Comparison of ENCODE assay signal across 16 mouse cellular contexts in genomic region chr11:90521040-90521439, GRCm38 (mm10).
A peak's percentile ranks its signal among the peaks of the same experiment; 100 is the strongest.
DNase-seq lines count a peak whose midpoint lies in the region; ATAC-seq and TF ChIP-seq lines count a peak whose summit lies in the region.
"Had no signal": no experiment of that assay in that cellular context is flagged by ENCODE, and none has a peak within 500 bp of the region (broad histone marks: within the 10 kb centered on the region; RNA-seq: fewer than 3 reads in every experiment).

No protein-coding gene starts in this region.

- TF ChIP-seq CTCF in hindbrain, postnatal 0 days (IDR thresholded peaks at IDR 0.05; ENCODE audit: low read depth), result no peak
- no peak for TF ChIP-seq CTCF in midbrain, postnatal 0 days (IDR thresholded peaks at IDR 0.05)

- WGBS in neural tube, embryonic 11.5 days, result 68% methylated on average over 8 of the region's 8 CpGs
- WGBS in neural tube, embryonic 15.5 days, result 43% methylated on average over 8 of the region's 8 CpGs
- 36% methylated on average over 8 of the region's 8 CpGs for WGBS in hindbrain, postnatal 0 days
- WGBS in midbrain, postnatal 0 days, result 42% methylated on average over 8 of the region's 8 CpGs

- no peaks in the 10 kb centered on the region for H3K4me1 ChIP-seq in neural tube, embryonic 11.5 days (ENCODE audit: control insufficient read depth, insufficient read depth, low read length)
- 0 out of 2 replicates have a peak, but pooled peaks cover 7% of the 10 kb centered on the region for H3K4me1 ChIP-seq in neural tube, embryonic 15.5 days
- no peaks in the 10 kb centered on the region for H3K4me1 ChIP-seq in hindbrain, postnatal 0 days (ENCODE audit: insufficient read depth, low read length)
- peaks cover 6% of the 10 kb centered on the region; the same call in 1 of the 2 replicates for H3K4me1 ChIP-seq in midbrain, postnatal 0 days (ENCODE audit: insufficient read depth, low read length)
- H3K4me1 ChIP-seq: embryonic facial prominence, embryonic 12.5 days; intestine, embryonic 15.5 days had no signal

- no peak overlapping the region for H3K4me3 ChIP-seq in neural tube, embryonic 11.5 days (ENCODE audit: low read depth, low read length)
- H3K4me3 ChIP-seq in neural tube, embryonic 15.5 days (replicated peaks), result no peak overlapping the region
- H3K4me3 ChIP-seq in hindbrain, postnatal 0 days (ENCODE audit: low read length), result no peak overlapping the region
- H3K4me3 ChIP-seq in midbrain, postnatal 0 days (ENCODE audit: low read depth, low read length), result no peak overlapping the region
- H3K4me3 ChIP-seq: embryonic facial prominence, embryonic 12.5 days; heart, embryonic 15.5 days; intestine, embryonic 15.5 days; liver, embryonic 13.5 days had no signal

- H3K27ac ChIP-seq in neural tube, embryonic 11.5 days (ENCODE audit: low read depth, low read length), result no peak overlapping the region
- no peak overlapping the region for H3K27ac ChIP-seq in neural tube, embryonic 15.5 days (replicated peaks)
- H3K27ac ChIP-seq in hindbrain, postnatal 0 days, result no peak overlapping the region
- H3K27ac ChIP-seq in midbrain, postnatal 0 days (ENCODE audit: low read depth, low read length), result no peak overlapping the region
- H3K27ac ChIP-seq: embryonic facial prominence, embryonic 12.5 days; heart, embryonic 15.5 days; intestine, embryonic 15.5 days; liver, embryonic 13.5 days had no signal

- H3K9ac ChIP-seq in neural tube, embryonic 11.5 days (ENCODE audit: low read length), result no peak overlapping the region
- H3K9ac ChIP-seq in neural tube, embryonic 15.5 days (replicated peaks), result no peak overlapping the region
- H3K9ac ChIP-seq in hindbrain, postnatal 0 days (replicated peaks; ENCODE audit: low read length), result no peak overlapping the region
- H3K9ac ChIP-seq in midbrain, postnatal 0 days (replicated peaks; ENCODE audit: low read length, poor library complexity, severe bottlenecking), result no peak overlapping the region
- H3K9ac ChIP-seq: embryonic facial prominence, embryonic 12.5 days; heart, embryonic 15.5 days; intestine, embryonic 15.5 days; liver, embryonic 13.5 days had no signal

- peak; percentile 36 to 56 for DNase-seq in frontal cortex, postnatal 36 days (ENCODE audit: low spot score in 2 of 2)
- no peak for DNase-seq in frontal cortex, postnatal 25 days (ENCODE audit: low spot score in 2 of 2)
- DNase-seq in neural tube, embryonic 11.5 days (ENCODE audit: low spot score), result peak; percentile 22
- DNase-seq in hindbrain, postnatal 0 days (ENCODE audit: low spot score), result peak; percentile 46
- DNase-seq in midbrain, postnatal 0 days (ENCODE audit: low spot score), result peak; percentile 20
- DNase-seq in adrenal gland, postnatal 4 days (ENCODE audit: low spot score in 2 of 2), result no peak
- no peak for DNase-seq in kidney, adult 8-10 months
- DNase-seq: cerebellum, adult 9-11 months; kidney, postnatal 36 days; liver, embryonic 13.5 days; lung, postnatal 10 days had no signal

- no peak overlapping the region for H3K4me2 ChIP-seq in neural tube, embryonic 11.5 days (ENCODE audit: low read depth)
- H3K4me2 ChIP-seq in neural tube, embryonic 15.5 days, result no peak overlapping the region
- no peak overlapping the region for H3K4me2 ChIP-seq in hindbrain, postnatal 0 days (ENCODE audit: low read depth, low read length)
- no peak overlapping the region for H3K4me2 ChIP-seq in midbrain, postnatal 0 days (ENCODE audit: low read depth, low read length, poor library complexity, severe bottlenecking)
- H3K4me2 ChIP-seq: embryonic facial prominence, embryonic 12.5 days; heart, embryonic 15.5 days; intestine, embryonic 15.5 days; liver, embryonic 13.5 days had no signal

- H3K9me3 ChIP-seq in neural tube, embryonic 11.5 days (ENCODE audit: control insufficient read depth, low read length), result no peaks in the 10 kb centered on the region
- H3K9me3 ChIP-seq in neural tube, embryonic 15.5 days (replicated peaks), result no peaks in the 10 kb centered on the region
- no peaks in the 10 kb centered on the region for H3K9me3 ChIP-seq in hindbrain, postnatal 0 days (ENCODE audit: low read length)
- no peaks in the 10 kb centered on the region for H3K9me3 ChIP-seq in midbrain, postnatal 0 days (ENCODE audit: low read length)
- H3K9me3 ChIP-seq: embryonic facial prominence, embryonic 12.5 days; heart, embryonic 15.5 days; intestine, embryonic 15.5 days; liver, embryonic 13.5 days had no signal

- no peaks in the 10 kb centered on the region for H3K36me3 ChIP-seq in neural tube, embryonic 11.5 days (ENCODE audit: control insufficient read depth, insufficient read depth, low read length)
- no peaks in the 10 kb centered on the region; the same call in 1 of the 2 replicates for H3K36me3 ChIP-seq in neural tube, embryonic 15.5 days
- no peaks in the 10 kb centered on the region for H3K36me3 ChIP-seq in hindbrain, postnatal 0 days (ENCODE audit: insufficient read depth, low read length)
- no peaks in the 10 kb centered on the region for H3K36me3 ChIP-seq in midbrain, postnatal 0 days (ENCODE audit: insufficient read depth, low read length)
- H3K36me3 ChIP-seq: heart, embryonic 15.5 days; intestine, embryonic 15.5 days had no signal

- no peaks in the 10 kb centered on the region for H3K27me3 ChIP-seq in neural tube, embryonic 11.5 days (ENCODE audit: control insufficient read depth, insufficient read depth, low read length)
- H3K27me3 ChIP-seq in neural tube, embryonic 15.5 days (replicated peaks), result no peaks in the 10 kb centered on the region
- no peaks in the 10 kb centered on the region for H3K27me3 ChIP-seq in hindbrain, postnatal 0 days (ENCODE audit: insufficient read depth, low read length)
- H3K27me3 ChIP-seq in midbrain, postnatal 0 days (ENCODE audit: insufficient read depth, low read length), result no peaks in the 10 kb centered on the region
- H3K27me3 ChIP-seq: embryonic facial prominence, embryonic 12.5 days; heart, embryonic 15.5 days; intestine, embryonic 15.5 days; liver, embryonic 13.5 days had no signal

- ATAC-seq in neural tube, embryonic 11.5 days (ENCODE audit: insufficient read depth, low FRiP score, low TSS enrichment), result no peak
- no peak for ATAC-seq in neural tube, embryonic 15.5 days (ENCODE audit: low FRiP score)
- ATAC-seq in hindbrain, postnatal 0 days, result no peak
- ATAC-seq in midbrain, postnatal 0 days (ENCODE audit: low FRiP score), result no peak
- ATAC-seq: CD4-positive, CD25-positive, alpha-beta regulatory T cell, adult 4 months; intestine, embryonic 15.5 days had no signal

Comparison
In these comparisons a context has a peak if more than half of its experiments do, and no peak if none do; other contexts are left out.
1. DNase-seq: peak in frontal cortex, postnatal 36 days (2 of 2), neural tube, embryonic 11.5 days (single experiment), hindbrain, postnatal 0 days (single experiment) and midbrain, postnatal 0 days (single experiment); none in frontal cortex, postnatal 25 days (0 of 2), adrenal gland, postnatal 4 days (0 of 2) and kidney, adult 8-10 months (0 of 2).